Mouse (Mus musculus) midbrain, embryonic 16.5 days (tissue): ENCODE measurements around the gene Pdzd7. TPM values are rescaled to one million over a fixed set of nuclear protein-coding genes. Genes with fewer than 3 reads are reported as not detected.

Experiments used
- ATAC-seq: fragments of 200-750 bp; cut with Nextera tagmentation; 2 replicates; pipeline ENCODE4 v1.8.0; 2017; ENCODE audit warnings: moderate TSS enrichment
- H3K27ac ChIP-seq: fragments of 300-500 bp; sonication (generic); 2 replicates; pipeline ENCODE4 v1.5.1; 2014; ENCODE audit warnings: mild to moderate bottlenecking, low read length, mixed read lengths
- H3K27me3 ChIP-seq: fragments of 300-500 bp; sonication (generic); 2 replicates; pipeline ENCODE4 v1.6.1; 2014; ENCODE audit warnings: low read depth, low read length, mixed read lengths; ENCODE audit not compliant: control insufficient read depth, insufficient read depth
- H3K36me3 ChIP-seq: fragments of 300-500 bp; sonication (generic); 2 replicates; pipeline ENCODE4 v1.6.1; 2014; ENCODE audit warnings: mild to moderate bottlenecking, low read length, moderate library complexity, mixed read lengths; ENCODE audit not compliant: control insufficient read depth, insufficient read depth
- H3K4me1 ChIP-seq: fragments of 300-500 bp; sonication (generic); 2 replicates; pipeline ENCODE4 v1.6.1; 2014; ENCODE audit warnings: mild to moderate bottlenecking, low read length, mixed read lengths; ENCODE audit not compliant: control insufficient read depth, insufficient read depth
- H3K4me2 ChIP-seq: fragments of 300-500 bp; sonication (generic); 2 replicates; pipeline ENCODE4 v1.6.1; 2014; ENCODE audit warnings: mild to moderate bottlenecking, low read length, mixed read lengths
- H3K4me3 ChIP-seq: fragments of 300-500 bp; sonication (generic); 2 replicates; pipeline ENCODE4 v1.5.1; 2014; ENCODE audit warnings: low read depth, mild to moderate bottlenecking, low read length, moderate library complexity, mixed read lengths
- H3K9ac ChIP-seq: fragments of 300-500 bp; sonication (generic); 2 replicates; pipeline ENCODE4 v1.6.1; 2014; ENCODE audit warnings: low read depth, low read length, mixed read lengths
- H3K9me3 ChIP-seq: fragments of 300-500 bp; sonication (generic); replicated peaks from 2 replicates; pipeline ENCODE4 v1.6.1; 2014; ENCODE audit warnings: mild to moderate bottlenecking, low read length, mixed read lengths; ENCODE audit not compliant: control insufficient read depth, poor library complexity, severe bottlenecking
- WGBS: fragments of 180-500 bp; shearing (Covaris S2); extraction: QIAGEN DNeasy Blood & Tissue Kit; methylation state at CpG from one replicate; pipeline ENCODE4 v1.1.7; 2014; 5-methylcytosine and 5-hydroxymethylcytosine counted together
- polyA plus RNA-seq: library from polyadenylated mRNA; unstranded; fragments of >200 nt; fragmentation: Nextera tagmentation; extraction: Ambion mirVana; gene quantifications from 2 replicates; pipeline ENCODE4 v1.2.1, GENCODE M21; 2015

Gene Pdzd7
- polyA plus RNA-seq, 1 experiment from 2014 or later: 3.9 TPM

GRCm38 (mm10) chr19:45028746-45029145 lies 16.8 kb downstream of the Pdzd7 start:
- H3K4me1 ChIP-seq: 0 out of 2 replicates have a peak, but pooled peaks cover 2% of the 10 kb centered on the region
- peaks cover 13% of the 10 kb centered on the region; the same call in 1 of the 2 replicates for H3K36me3 ChIP-seq
- no peak for ATAC-seq

GRCm38 (mm10) chr19:45027848-45028247 lies 17.7 kb downstream of the Pdzd7 start:
- 82% methylated on average over 6 of the region's 6 CpGs for WGBS
- Histone ChIP-seq H3K27ac (no peak overlapping the region), H3K9ac (no peak overlapping the region), H3K36me3 (peaks cover 13% of the 10 kb centered on the region; the same call in 1 of the 2 replicates), H3K4me1 (0 out of 2 replicates have a peak, but pooled peaks cover 1% of the 10 kb centered on the region), H3K4me2 (no peak overlapping the region), H3K9me3 (no peaks in the 10 kb centered on the region), H3K27me3 (no peaks in the 10 kb centered on the region), H3K4me3 (no peak overlapping the region)
- ATAC-seq: no peak

More at GRCm38 (mm10) chr19:45028746-45029145, 16.8 kb downstream of the Pdzd7 start:
- H3K4me2 ChIP-seq: no peak overlapping the region
- no peaks in the 10 kb centered on the region for H3K9me3 ChIP-seq
- no peak overlapping the region for H3K27ac ChIP-seq
- H3K27me3 ChIP-seq: no peaks in the 10 kb centered on the region
- 62% methylated on average over 19 of the region's 19 CpGs for WGBS
- no peak overlapping the region for H3K9ac ChIP-seq
- H3K4me3 ChIP-seq: no peak overlapping the region

GRCm38 (mm10) chr19:45026958-45027670 lies 18.4 kb downstream of the Pdzd7 start:
- H3K9ac ChIP-seq: no peak overlapping the region
- H3K27ac ChIP-seq: no peak overlapping the region
- WGBS: 83% methylated on average over 6 of the region's 6 CpGs
- ATAC-seq: no peak
- no peak overlapping the region for H3K4me3 ChIP-seq
- H3K4me1 ChIP-seq: no peaks in the 10 kb centered on the region
- peaks cover 13% of the 10 kb centered on the region; the same call in 1 of the 2 replicates for H3K36me3 ChIP-seq
- no peak overlapping the region for H3K4me2 ChIP-seq
- H3K27me3 ChIP-seq: no peaks in the 10 kb centered on the region
- no peaks in the 10 kb centered on the region for H3K9me3 ChIP-seq

- Histone ChIP-seq H3K9ac (no peak overlapping the region), H3K27ac (no peak overlapping the region), H3K27me3 (no peaks in the 10 kb centered on the region), H3K4me1 (no peaks in the 10 kb centered on the region), H3K4me2 (no peak overlapping the region), H3K36me3 (peaks cover 13% of the 10 kb centered on the region; the same call in 1 of the 2 replicates), H3K4me3 (no peak overlapping the region), H3K9me3 (no peaks in the 10 kb centered on the region)
- ATAC-seq: no peak
- WGBS: 94% methylated on average over 31 of the region's 37 CpGs
Measured at GRCm38 (mm10) chr19:45025937-45026568, 19.5 kb downstream of the Pdzd7 start.

GRCm38 (mm10) chr19:45024775-45025174 lies 20.7 kb downstream of the Pdzd7 start:
- no peak for ATAC-seq
- H3K27ac ChIP-seq: no peak overlapping the region
- H3K36me3 ChIP-seq: peaks cover 13% of the 10 kb centered on the region; the same call in 1 of the 2 replicates
- no peak overlapping the region for H3K4me3 ChIP-seq
- H3K27me3 ChIP-seq: no peaks in the 10 kb centered on the region
- H3K9me3 ChIP-seq: no peaks in the 10 kb centered on the region
- no peaks in the 10 kb centered on the region for H3K4me1 ChIP-seq
- WGBS: 87% methylated on average over 20 of the region's 20 CpGs
- no peak overlapping the region for H3K9ac ChIP-seq
- no peak overlapping the region for H3K4me2 ChIP-seq

GRCm38 (mm10) chr19:45023993-45024392 lies 21.5 kb downstream of the Pdzd7 start:
- Histone ChIP-seq H3K9me3 (no peaks in the 10 kb centered on the region), H3K4me1 (peaks cover under 1% of the 10 kb centered on the region), H3K27me3 (no peaks in the 10 kb centered on the region), H3K4me3 (no peak overlapping the region), H3K4me2 (no peak overlapping the region), H3K27ac (no peak overlapping the region), H3K36me3 (peaks cover 13% of the 10 kb centered on the region; the same call in 1 of the 2 replicates), H3K9ac (no peak overlapping the region)
- 87% methylated on average over 11 of the region's 11 CpGs for WGBS
- peak; percentile 26; the same call in 1 of the 2 replicates for ATAC-seq

GRCm38 (mm10) chr19:45021362-45021761 lies 24.2 kb downstream of the Pdzd7 start:
- no peak for ATAC-seq
- Histone ChIP-seq H3K27me3 (no peaks in the 10 kb centered on the region), H3K4me2 (no peak overlapping the region), H3K36me3 (peaks cover 8% of the 10 kb centered on the region; the same call in 1 of the 2 replicates), H3K9ac (no peak overlapping the region), H3K9me3 (no peaks in the 10 kb centered on the region), H3K27ac (no peak overlapping the region), H3K4me1 (peaks cover 14% of the 10 kb centered on the region), H3K4me3 (no peak overlapping the region)
- 95% methylated on average over 15 of the region's 15 CpGs for WGBS

- no peaks in the 10 kb centered on the region for H3K27me3 ChIP-seq
- H3K4me2 ChIP-seq: no peak overlapping the region
- H3K4me3 ChIP-seq: no peak overlapping the region
- H3K9ac ChIP-seq: 0 out of 2 replicates have a peak overlapping the region, but pooled peaks have one; percentile 11
- 77% methylated on average over 6 of the region's 6 CpGs for WGBS
- no peak overlapping the region for H3K27ac ChIP-seq
- H3K9me3 ChIP-seq: no peaks in the 10 kb centered on the region
- no peak for ATAC-seq
- H3K4me1 ChIP-seq: peaks cover 24% of the 10 kb centered on the region
- no peaks in the 10 kb centered on the region for H3K36me3 ChIP-seq
Measured at GRCm38 (mm10) chr19:45020348-45020747, 25.2 kb downstream of the Pdzd7 start.

- peak; percentile 4; the same call in 1 of the 2 replicates for ATAC-seq
- 0% methylated on average over 13 of the region's 13 CpGs for WGBS
- peak overlapping the region; percentile 89 for H3K4me2 ChIP-seq
- H3K4me3 ChIP-seq: peak overlapping the region; percentile 68
- H3K4me1 ChIP-seq: peaks cover 31% of the 10 kb centered on the region
- no peaks in the 10 kb centered on the region for H3K27me3 ChIP-seq
- H3K36me3 ChIP-seq: no peaks in the 10 kb centered on the region
- peak overlapping the region; percentile 69 for H3K9ac ChIP-seq
- peak overlapping the region; percentile 90 for H3K27ac ChIP-seq
- H3K9me3 ChIP-seq: no peaks in the 10 kb centered on the region
Measured at GRCm38 (mm10) chr19:45018351-45018831, 27.1 kb downstream of the Pdzd7 start.
